Mouse (Mus musculus) hindbrain, embryonic 16.5 days (tissue): ENCODE measurements around the gene Sgcg. TPM values are rescaled to one million over a fixed set of nuclear protein-coding genes. Genes with fewer than 3 reads are reported as not detected.
A peak's percentile ranks its signal among the peaks of the same experiment; 100 is the strongest.

ENCODE experiments used
- ATAC-seq: fragments of 200-750 bp; cut with Nextera tagmentation; 2 replicates; pipeline ENCODE4 v1.8.0; 2017; ENCODE audit warnings: moderate TSS enrichment, moderate library complexity
- H3K27ac ChIP-seq: fragments of 300-500 bp; sonication (generic); 2 replicates; pipeline ENCODE4 v1.5.1; 2014; ENCODE audit warnings: low read depth, mild to moderate bottlenecking, control low read depth, low read length, moderate library complexity
- H3K27me3 ChIP-seq: fragments of 300-500 bp; sonication (generic); replicated peaks from 2 replicates; pipeline ENCODE4 v1.6.1; 2014; ENCODE audit warnings: low read length; ENCODE audit not compliant: control insufficient read depth, insufficient read depth
- H3K36me3 ChIP-seq: fragments of 300-500 bp; sonication (generic); 2 replicates; pipeline ENCODE4 v1.6.1; 2014; ENCODE audit warnings: mild to moderate bottlenecking, low read length, moderate library complexity, mixed read lengths; ENCODE audit not compliant: control insufficient read depth, insufficient read depth
- H3K4me1 ChIP-seq: fragments of 300-500 bp; sonication (generic); 2 replicates; pipeline ENCODE4 v1.6.1; 2014; ENCODE audit warnings: low read depth, low read length; ENCODE audit not compliant: control insufficient read depth, insufficient read depth
- H3K4me2 ChIP-seq: fragments of 300-500 bp; sonication (generic); 2 replicates; pipeline ENCODE4 v1.6.1; 2014; ENCODE audit warnings: mild to moderate bottlenecking, low read length, control low read depth, moderate library complexity
- H3K4me3 ChIP-seq: fragments of 300-500 bp; sonication (generic); 2 replicates; pipeline ENCODE4 v1.5.1; 2014; ENCODE audit warnings: mild to moderate bottlenecking, low read length, control low read depth, moderate library complexity
- H3K9ac ChIP-seq: fragments of 300-500 bp; sonication (generic); 2 replicates; pipeline ENCODE4 v1.6.1; 2014; ENCODE audit warnings: low read depth, mild to moderate bottlenecking, control low read depth, low read length, moderate library complexity
- H3K9me3 ChIP-seq: fragments of 300-500 bp; sonication (generic); 2 replicates; pipeline ENCODE4 v1.6.1; 2014; ENCODE audit warnings: mild to moderate bottlenecking, low read length, moderate library complexity; ENCODE audit not compliant: control insufficient read depth
- WGBS: fragments of 180-500 bp; shearing (Covaris S2); extraction: QIAGEN DNeasy Blood & Tissue Kit; methylation state at CpG from one replicate; pipeline ENCODE4 v1.1.7; 2014; 5-methylcytosine and 5-hydroxymethylcytosine counted together
- polyA plus RNA-seq: library from polyadenylated mRNA; unstranded; fragments of >200 nt; fragmentation: Nextera tagmentation; extraction: Ambion mirVana; gene quantifications from 2 replicates; pipeline ENCODE4 v1.2.1, GENCODE M21; 2015

Sgcg gene
- polyA plus RNA-seq, 1 experiment from 2014 or later: 0.18 TPM

DNA sequence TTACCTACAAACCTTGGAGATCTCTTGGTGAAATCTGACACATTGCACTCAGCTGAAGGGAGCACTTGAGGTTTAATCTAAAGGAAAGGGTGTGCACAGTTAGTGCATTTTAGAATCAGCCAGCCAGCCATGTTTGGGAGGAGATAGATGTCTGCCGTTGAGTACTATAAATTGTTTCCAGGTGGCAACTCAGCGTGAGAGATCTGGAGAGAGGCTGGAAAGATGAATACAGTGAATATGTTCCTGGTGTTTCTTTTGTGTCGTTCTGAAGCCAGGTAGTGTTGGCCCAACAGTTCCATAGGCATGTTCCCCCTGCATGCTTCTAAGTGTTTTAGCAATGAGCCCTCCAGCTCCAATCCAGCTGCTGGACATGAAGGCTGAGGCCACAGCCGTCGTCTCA lies 37.1 kb downstream of the Sgcg start:
- no peak overlapping the region for H3K4me2 ChIP-seq
- H3K4me3 ChIP-seq: no peak overlapping the region
- H3K9ac ChIP-seq: no peak overlapping the region
- no peak overlapping the region for H3K27ac ChIP-seq
- H3K9me3 ChIP-seq: no peaks in the 10 kb centered on the region
- ATAC-seq: no peak
- no peaks in the 10 kb centered on the region for H3K36me3 ChIP-seq
- no peaks in the 10 kb centered on the region for H3K27me3 ChIP-seq
- H3K4me1 ChIP-seq: no peaks in the 10 kb centered on the region
- WGBS: 82% methylated on average over 5 of the region's 5 CpGs

DNA sequence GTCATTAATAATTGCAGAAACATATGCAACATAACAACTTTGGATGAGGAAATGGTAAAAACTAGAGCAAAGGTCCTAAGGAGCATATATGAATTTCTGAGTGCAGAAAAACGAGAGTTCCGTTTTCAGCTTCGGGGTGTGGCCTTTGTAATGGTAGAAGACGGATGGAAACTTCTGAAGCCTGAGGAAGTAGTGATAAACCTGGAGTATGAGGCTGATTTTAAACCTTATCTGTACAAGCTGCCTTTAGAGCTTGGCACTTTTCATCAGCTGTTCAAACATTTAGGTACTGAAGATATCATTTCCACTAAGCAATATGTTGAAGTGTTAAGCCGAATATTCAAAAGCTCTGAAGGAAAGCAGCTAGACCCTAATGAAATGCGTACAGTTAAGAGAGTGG lies 46.5 kb downstream of the Sgcg start:
- no peak for ATAC-seq
- 96% methylated on average over 6 of the region's 6 CpGs for WGBS

DNA sequence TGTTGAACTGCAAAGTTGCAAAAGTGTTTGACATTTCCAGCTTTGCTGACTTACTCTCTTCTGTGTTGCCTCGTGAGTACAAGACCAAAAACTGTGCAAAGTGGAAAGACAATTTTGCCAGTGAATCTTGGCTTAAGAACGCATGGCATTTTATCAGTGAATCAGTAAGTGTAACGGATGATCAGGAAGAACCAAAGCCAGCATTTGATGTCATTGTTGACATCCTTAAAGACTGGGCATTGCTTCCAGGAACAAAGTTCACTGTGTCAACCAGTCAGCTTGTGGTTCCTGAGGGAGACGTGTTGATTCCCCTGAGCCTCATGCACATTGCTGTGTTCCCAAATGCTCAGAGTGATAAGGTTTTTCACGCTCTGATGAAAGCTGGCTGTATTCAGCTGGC lies 48.2 kb downstream of the Sgcg start:
- Histone ChIP-seq H3K4me2 (no peak overlapping the region), H3K4me1 (no peaks in the 10 kb centered on the region), H3K36me3 (peaks cover 70% of the 10 kb centered on the region), H3K27me3 (no peaks in the 10 kb centered on the region), H3K9me3 (no peaks in the 10 kb centered on the region; the same call in 1 of the 2 replicates), H3K4me3 (no peak overlapping the region), H3K27ac (no peak overlapping the region), H3K9ac (no peak overlapping the region)
- ATAC-seq: no peak
- WGBS: 92% methylated on average over 5 of the region's 5 CpGs

More for the DNA sequence above, 46.5 kb downstream of the Sgcg start:
- no peaks in the 10 kb centered on the region for H3K9me3 ChIP-seq
- H3K36me3 ChIP-seq: peaks cover 58% of the 10 kb centered on the region
- H3K4me2 ChIP-seq: no peak overlapping the region
- no peak overlapping the region for H3K27ac ChIP-seq
- no peak overlapping the region for H3K9ac ChIP-seq
- H3K27me3 ChIP-seq: no peaks in the 10 kb centered on the region
- H3K4me3 ChIP-seq: no peak overlapping the region
- no peaks in the 10 kb centered on the region for H3K4me1 ChIP-seq

DNA sequence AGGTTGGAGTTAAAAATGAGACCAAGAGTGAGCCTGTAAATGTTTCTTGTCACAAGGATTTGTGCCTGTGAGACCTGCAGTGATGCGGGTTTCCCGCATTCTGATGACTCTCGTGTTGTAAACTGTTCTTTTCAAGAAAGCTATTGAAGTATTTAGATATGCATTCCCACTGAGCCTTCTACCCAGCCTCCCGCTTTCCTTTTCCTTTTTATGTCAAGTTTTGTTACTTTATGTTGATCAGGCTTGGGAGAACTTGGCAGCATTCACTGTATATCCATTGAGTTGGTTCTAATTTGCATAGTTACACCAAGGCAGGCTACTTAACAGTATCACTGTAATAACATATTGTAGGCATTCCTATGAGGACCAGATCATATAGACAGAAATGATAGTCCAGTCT lies 63.9 kb downstream of the Sgcg start:
- Histone ChIP-seq H3K9me3 (no peaks in the 10 kb centered on the region), H3K27me3 (no peaks in the 10 kb centered on the region), H3K27ac (no peak overlapping the region), H3K36me3 (peaks cover 16% of the 10 kb centered on the region), H3K9ac (no peak overlapping the region), H3K4me3 (no peak overlapping the region), H3K4me1 (no peaks in the 10 kb centered on the region), H3K4me2 (no peak overlapping the region)
- 48% methylated on average over 4 of the region's 4 CpGs for WGBS
- no peak for ATAC-seq

DNA sequence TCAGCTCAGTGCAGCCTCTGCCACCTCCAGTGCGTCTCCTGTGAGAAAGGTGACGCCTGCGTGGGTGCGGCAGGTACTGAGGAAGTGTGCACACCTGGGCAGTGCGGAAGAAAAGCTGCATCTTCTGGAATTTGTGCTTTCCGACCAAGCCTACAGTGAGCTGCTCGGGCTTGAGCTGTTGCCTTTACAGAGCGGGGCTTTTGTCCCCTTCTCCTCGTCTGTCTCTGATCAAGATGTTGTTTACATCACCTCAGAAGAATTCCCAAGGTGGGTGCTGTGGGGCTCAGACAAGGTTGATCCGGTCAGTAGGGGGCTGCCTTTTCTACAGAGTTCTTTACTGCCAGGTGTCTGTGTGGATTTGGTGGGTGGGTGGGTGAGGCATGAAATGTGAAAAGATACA lies 66.0 kb downstream of the Sgcg start:
- Histone ChIP-seq H3K36me3 (peaks cover 13% of the 10 kb centered on the region), H3K9ac (no peak overlapping the region), H3K4me2 (no peak overlapping the region), H3K4me1 (no peaks in the 10 kb centered on the region), H3K9me3 (no peaks in the 10 kb centered on the region), H3K27me3 (no peaks in the 10 kb centered on the region), H3K4me3 (no peak overlapping the region), H3K27ac (no peak overlapping the region)
- no peak for ATAC-seq
- WGBS: 84% methylated on average over 10 of the region's 10 CpGs

DNA sequence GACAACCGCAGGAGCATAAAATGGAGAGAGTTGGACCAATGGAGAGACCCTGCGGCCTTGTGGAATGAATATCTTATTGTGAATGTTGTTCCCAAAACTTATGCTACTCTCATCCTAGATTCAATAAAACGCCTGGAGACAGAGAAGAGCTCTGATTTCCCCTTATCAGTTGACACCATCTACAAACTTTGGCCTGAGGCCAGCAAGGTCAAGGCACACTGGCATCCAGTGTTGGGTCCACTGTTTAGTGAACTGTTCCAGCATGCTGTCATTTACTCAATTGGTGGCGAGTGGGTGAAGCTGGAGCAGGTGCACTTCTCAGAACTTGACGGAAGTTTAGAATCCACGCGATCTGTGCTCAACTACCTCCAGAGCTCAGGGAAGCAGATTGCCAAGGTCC lies 66.4 kb downstream of the Sgcg start:
- ATAC-seq: no peak
- 93% methylated on average over 7 of the region's 7 CpGs for WGBS
- H3K36me3 ChIP-seq: peaks cover 11% of the 10 kb centered on the region
- H3K27me3 ChIP-seq: no peaks in the 10 kb centered on the region
- no peak overlapping the region for H3K4me3 ChIP-seq
- H3K27ac ChIP-seq: no peak overlapping the region
- no peaks in the 10 kb centered on the region for H3K9me3 ChIP-seq
- no peaks in the 10 kb centered on the region for H3K4me1 ChIP-seq
- no peak overlapping the region for H3K4me2 ChIP-seq
- no peak overlapping the region for H3K9ac ChIP-seq

DNA sequence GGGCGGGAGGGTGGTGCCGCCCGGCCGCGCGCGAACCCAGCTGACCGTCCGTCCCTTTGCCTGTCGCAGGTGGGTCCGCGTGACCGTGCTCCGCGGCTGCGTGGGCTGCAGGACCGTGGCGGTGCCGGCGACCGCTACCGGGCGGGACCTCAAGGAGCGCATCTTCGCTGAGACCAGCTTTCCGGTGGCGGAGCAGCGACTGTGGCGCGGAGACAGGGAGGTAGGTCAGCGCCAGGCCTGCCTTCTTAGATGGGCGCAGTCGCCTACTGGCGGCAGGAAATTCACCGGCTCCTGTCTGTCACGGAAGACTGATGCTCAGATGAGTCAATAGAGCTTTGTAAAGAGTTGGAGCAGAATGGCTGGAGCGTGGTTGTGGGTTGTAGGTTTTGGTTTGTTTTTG lies 85.1 kb downstream of the Sgcg start:
- Histone ChIP-seq H3K4me3 (peak overlapping the region; percentile 94), H3K4me1 (peaks cover 17% of the 10 kb centered on the region), H3K9ac (peak overlapping the region; percentile 96), H3K27me3 (no peaks in the 10 kb centered on the region), H3K27ac (peak overlapping the region; percentile 97), H3K9me3 (no peaks in the 10 kb centered on the region), H3K4me2 (peak overlapping the region; percentile 66), H3K36me3 (no peaks in the 10 kb centered on the region)
- no peak for ATAC-seq
- under 1% methylated on average over 34 of the region's 37 CpGs for WGBS

DNA sequence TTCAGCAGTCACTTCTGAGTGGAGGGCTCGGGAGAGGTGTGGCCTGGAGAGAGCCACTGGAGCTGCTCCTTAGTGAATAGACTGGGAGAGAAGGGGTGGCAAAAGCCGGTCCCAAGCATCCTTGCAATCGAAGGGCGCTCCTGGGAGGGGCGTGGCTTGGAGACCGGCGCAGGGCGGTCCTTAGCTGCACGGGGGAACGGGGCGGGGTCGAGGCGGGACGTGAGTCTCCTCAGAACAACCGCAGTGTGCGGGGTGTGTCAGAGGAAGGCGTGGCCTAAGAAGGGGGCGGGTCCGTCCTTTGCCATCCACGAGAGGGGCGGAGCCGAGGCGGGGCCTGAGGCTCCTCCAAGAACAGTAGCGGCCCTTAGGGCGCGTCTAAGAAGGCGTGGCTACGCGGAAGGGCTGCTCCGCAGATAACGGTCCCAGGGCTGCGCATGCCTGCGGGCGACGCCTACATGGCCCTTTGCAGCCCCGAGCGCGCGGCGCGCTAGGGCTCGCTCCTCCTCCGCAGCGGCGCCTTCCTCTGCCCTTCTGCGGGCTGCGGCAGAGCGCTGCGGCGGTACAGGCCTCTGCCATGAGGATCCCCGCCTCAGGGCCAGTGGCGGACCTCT lies 85.6 kb downstream of the Sgcg start:
- 0% methylated on average over 46 of the region's 52 CpGs for WGBS
- ATAC-seq: peak; percentile 98
- H3K4me1 ChIP-seq: peaks cover 17% of the 10 kb centered on the region

DNA sequence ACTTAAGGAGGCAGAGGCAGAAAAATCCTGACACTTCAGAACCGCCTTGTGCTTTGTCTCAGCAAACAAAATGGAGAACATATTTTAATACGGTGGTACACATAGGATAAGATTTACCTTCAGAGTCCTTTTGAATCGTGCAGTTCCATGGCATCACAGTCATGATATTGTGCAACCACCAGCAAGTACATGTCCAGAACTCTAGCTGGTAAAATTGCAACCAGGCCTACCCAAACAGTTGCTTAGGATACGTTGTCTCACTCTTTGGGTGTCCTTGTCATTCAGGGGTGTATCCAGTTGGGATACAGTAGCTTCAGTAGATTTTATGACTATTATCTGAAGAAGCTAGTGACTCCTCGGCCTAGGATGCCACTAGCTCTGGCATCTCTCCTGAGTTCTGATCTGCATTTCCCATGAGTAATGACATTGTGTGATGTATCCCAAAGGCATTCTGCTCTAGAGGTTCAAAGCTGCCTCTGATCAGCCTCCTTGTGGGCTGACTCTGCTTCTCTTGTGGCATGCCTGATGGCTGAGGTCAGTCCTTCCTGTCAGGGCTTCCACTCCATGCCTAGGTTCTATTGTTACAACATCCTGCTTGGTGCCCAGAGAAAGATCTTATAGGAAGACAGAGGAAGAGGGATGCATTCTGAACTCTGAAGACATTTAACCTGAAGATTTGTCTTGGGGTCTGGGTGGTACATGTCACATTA lies 86.9 kb downstream of the Sgcg start:
- no peak overlapping the region; the same call in 1 of the 2 replicates for H3K9ac ChIP-seq
- H3K27ac ChIP-seq: no peak overlapping the region
- WGBS: 89% methylated on average over 5 of the region's 5 CpGs
- H3K27me3 ChIP-seq: no peaks in the 10 kb centered on the region
- no peak overlapping the region for H3K4me3 ChIP-seq
- H3K9me3 ChIP-seq: no peaks in the 10 kb centered on the region
- peaks cover 17% of the 10 kb centered on the region for H3K4me1 ChIP-seq
- no peaks in the 10 kb centered on the region for H3K36me3 ChIP-seq
- ATAC-seq: no peak
- no peak overlapping the region for H3K4me2 ChIP-seq

More for the DNA sequence above, 85.6 kb downstream of the Sgcg start:
- no peaks in the 10 kb centered on the region for H3K36me3 ChIP-seq
- no peaks in the 10 kb centered on the region for H3K9me3 ChIP-seq
- peak overlapping the region; percentile 97 for H3K27ac ChIP-seq
- peak overlapping the region; percentile 94 for H3K4me3 ChIP-seq
- no peaks in the 10 kb centered on the region for H3K27me3 ChIP-seq
- peak overlapping the region; percentile 66 for H3K4me2 ChIP-seq
- H3K9ac ChIP-seq: peak overlapping the region; percentile 96
